Mouse (Mus musculus) ES-E14 (cell line): ENCODE measurements around the gene Calm3.

Source experiments
- CHD2 ChIP-seq: IDR thresholded peaks from 2 replicates; pipeline ENCODE4 v1.6.1; 2014; ENCODE audit warnings: mild to moderate bottlenecking, low read depth, low read length, inconsistent platforms
- HCFC1 ChIP-seq: IDR thresholded peaks from 2 replicates; pipeline ENCODE4 v1.6.1; 2012; ENCODE audit warnings: low read length, inconsistent platforms, borderline replicate concordance; ENCODE audit not compliant: insufficient read depth
- ZC3H11A ChIP-seq: IDR thresholded peaks from 2 replicates; pipeline ENCODE4 v1.6.1; 2012; ENCODE audit warnings: low read depth, mild to moderate bottlenecking, inconsistent platforms, low read length, borderline replicate concordance
- ZNF384 ChIP-seq: IDR thresholded peaks from 2 replicates; pipeline ENCODE4 v1.6.1; 2012; ENCODE audit warnings: low read depth, low read length, inconsistent platforms

DNA sequence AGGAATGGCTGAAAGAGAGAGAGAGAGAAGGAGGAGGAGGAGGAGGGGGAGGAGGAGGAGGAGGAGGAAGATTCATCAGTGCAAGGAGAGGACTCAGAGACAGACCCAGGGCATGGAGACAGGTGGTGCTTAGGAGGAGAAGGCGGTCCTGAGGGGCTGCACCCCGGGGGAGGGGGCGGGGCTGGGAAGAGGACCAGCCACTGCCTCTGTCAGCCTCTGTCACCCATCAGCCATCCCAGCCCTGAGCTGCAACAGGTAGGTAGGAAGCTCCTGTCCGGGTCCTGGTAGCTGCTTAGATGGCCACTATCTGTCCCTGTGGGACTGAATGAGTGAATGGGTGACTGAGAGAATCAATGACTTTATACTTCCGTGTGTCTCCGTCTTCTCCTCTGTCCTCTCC, 30.3 kb downstream of the Calm3 start:
- TF ChIP-seq ZC3H11A, result no peak
- no peak for TF ChIP-seq CHD2
- no peak for TF ChIP-seq ZNF384
- TF ChIP-seq HCFC1, result no peak
